Comparison of ENCODE assay signal across 11 mouse cellular contexts in genomic region chr4:117373324-117374077, GRCm38 (mm10).
A peak's percentile ranks its signal among the peaks of the same experiment; 100 is the strongest.
DNase-seq lines count a peak whose midpoint lies in the region; ATAC-seq and TF ChIP-seq lines count a peak whose summit lies in the region.
"Had no signal": no experiment of that assay in that cellular context is flagged by ENCODE, and none has a peak within 500 bp of the region (broad histone marks: within the 10 kb centered on the region; RNA-seq: fewer than 3 reads in every experiment).

No protein-coding gene starts in this region.

- TF ChIP-seq POLR2A in testis, adult 2 months (IDR thresholded peaks at IDR 0.05; ENCODE audit: control insufficient read depth, low read depth, low read length) = no peak

- H3K9ac ChIP-seq in liver, embryonic 11.5 days (ENCODE audit: low read depth, low read length) = no peak overlapping the region
- H3K9ac ChIP-seq: liver, embryonic 15.5 days had no signal

- H3K4me2 ChIP-seq in liver, embryonic 11.5 days = peak overlapping the region; percentile 29
- H3K4me2 ChIP-seq: liver, embryonic 15.5 days had no signal

- H3K36me3 ChIP-seq in testis, adult 2 months (ENCODE audit: control insufficient read depth, insufficient read depth, low read length) = no peaks in the 10 kb centered on the region
- H3K36me3 ChIP-seq in liver, embryonic 11.5 days (ENCODE audit: control insufficient read depth, insufficient read depth, low read length) = no peaks in the 10 kb centered on the region
- H3K36me3 ChIP-seq: liver, embryonic 15.5 days had no signal

- peak overlapping the region; percentile 83 for H3K4me3 ChIP-seq in testis, adult 2 months (ENCODE audit: control insufficient read depth, low read depth, low read length)
- H3K4me3 ChIP-seq in liver, embryonic 11.5 days (ENCODE audit: low read depth, low read length) = no peak overlapping the region; the same call in 1 of the 2 replicates
- H3K4me3 ChIP-seq: liver, embryonic 15.5 days had no signal

- no peaks in the 10 kb centered on the region; the same call in 1 of the 2 replicates for H3K4me1 ChIP-seq in testis, adult 2 months (ENCODE audit: control insufficient read depth, insufficient read depth, low read length)
- peaks cover 16% of the 10 kb centered on the region; the same call in 1 of the 2 replicates for H3K4me1 ChIP-seq in liver, embryonic 11.5 days (replicated peaks; ENCODE audit: control insufficient read depth, insufficient read depth, low read length)
- H3K4me1 ChIP-seq: liver, embryonic 15.5 days had no signal

- DNase-seq in cerebellum, postnatal 10 days = peak; percentile 34 to 50
- no peak for DNase-seq in cerebellum, adult 9-11 months
- DNase-seq in testis, postnatal 10 days (ENCODE audit: low spot score) = no peak
- no peak for DNase-seq in liver, embryonic 11.5 days (ENCODE audit: low spot score)
- DNase-seq in yolk sac, embryonic 10.5 days (ENCODE audit: low spot score) = peak; percentile 48
- no peak for DNase-seq in cerebellum, postnatal 4 days (ENCODE audit: low spot score in 2 of 2)
- no peak for DNase-seq in cerebellum, adult 8-10 months
- DNase-seq: adrenal gland, postnatal 36 days; gastrocnemius, postnatal 25 days had no signal

- no peak for ATAC-seq in liver, embryonic 11.5 days (replicated peaks; ENCODE audit: low FRiP score)

- H3K27ac ChIP-seq in testis, adult 2 months (ENCODE audit: control insufficient read depth, insufficient read depth, low read depth, low read length) = no peak overlapping the region
- H3K27ac ChIP-seq in liver, embryonic 11.5 days (ENCODE audit: low read depth, low read length) = no peak overlapping the region
- H3K27ac ChIP-seq: liver, embryonic 15.5 days had no signal

- H3K27me3 ChIP-seq in testis, adult 2 months (ENCODE audit: control insufficient read depth, insufficient read depth, low read length) = no peaks in the 10 kb centered on the region
- H3K27me3 ChIP-seq in liver, embryonic 11.5 days (replicated peaks; ENCODE audit: control insufficient read depth, insufficient read depth, low read length) = peaks cover 2% of the 10 kb centered on the region; the same call in 1 of the 2 replicates
- H3K27me3 ChIP-seq: liver, embryonic 15.5 days had no signal

- no peak for TF ChIP-seq CTCF in testis, adult 2 months (IDR thresholded peaks at IDR 0.05; ENCODE audit: control insufficient read depth, insufficient read depth, insufficient replicate concordance, low read depth, low read length)

- 26% methylated on average over 15 of the region's 16 CpGs for WGBS in liver, embryonic 11.5 days

- no peaks in the 10 kb centered on the region for H3K9me3 ChIP-seq in liver, embryonic 11.5 days (ENCODE audit: control insufficient read depth, low read length)
- H3K9me3 ChIP-seq: liver, embryonic 15.5 days had no signal

Comparison
In these comparisons a context has a peak if more than half of its experiments do, and no peak if none do; other contexts are left out.
1. DNase-seq: peak in cerebellum, postnatal 10 days (2 of 2) and yolk sac, embryonic 10.5 days (single experiment); none in cerebellum, adult 9-11 months (single experiment), testis, postnatal 10 days (single experiment), liver, embryonic 11.5 days (single experiment), cerebellum, postnatal 4 days (0 of 2) and cerebellum, adult 8-10 months (single experiment).